Mouse (Mus musculus) cerebellum, adult 2 months (tissue): ENCODE results near the gene Rangrf. TPM values are rescaled to one million over a fixed set of nuclear protein-coding genes. Genes with fewer than 3 reads are reported as not detected.

Source experiments
- DNase-seq, 2 experiments: peaks; one replicate each; pipeline ENCODE4 v3.0.0; 2021
- H3K27ac ChIP-seq: fragments of 200-500 bp; 2 replicates; pipeline ENCODE4 v1.5.1; 2012; ENCODE audit warnings: low read length, control low read depth, inconsistent platforms; ENCODE audit not compliant: insufficient read depth
- H3K27me3 ChIP-seq: fragments of 200-500 bp; 2 replicates; pipeline ENCODE4 v1.6.1; 2012; ENCODE audit warnings: inconsistent platforms, mild to moderate bottlenecking, low read length, moderate library complexity; ENCODE audit not compliant: control insufficient read depth, insufficient read depth
- H3K4me1 ChIP-seq: fragments of 200-500 bp; 2 replicates; pipeline ENCODE4 v1.6.1; 2011; ENCODE audit warnings: low read length; ENCODE audit not compliant: control insufficient read depth, insufficient read depth
- H3K4me3 ChIP-seq: fragments of 200-500 bp; replicated peaks from 2 replicates; pipeline ENCODE3; 2011; ENCODE audit warnings: mild to moderate bottlenecking, low read depth, low read length, control low read depth; ENCODE audit not compliant: insufficient read depth
- CTCF ChIP-seq: fragments of 200-500 bp; IDR thresholded peaks from 2 replicates; pipeline ENCODE4 v1.5.1; 2011; ENCODE audit warnings: low read depth, mild to moderate bottlenecking, control low read depth, low read length, moderate library complexity, borderline replicate concordance; ENCODE audit not compliant: insufficient read depth
- POLR2A ChIP-seq: fragments of 200-500 bp; IDR thresholded peaks from 2 replicates; pipeline ENCODE4 v1.6.1; 2011; ENCODE audit warnings: low read length, control low read depth, borderline replicate concordance; ENCODE audit not compliant: insufficient read depth
- WGBS: fragments of 180-500 bp; shearing (Covaris S2); methylation state at CpG from one replicate; pipeline ENCODE4 v1.1.7; 2018; 5-methylcytosine and 5-hydroxymethylcytosine counted together
- polyA plus RNA-seq: library from polyadenylated mRNA; depleted of rRNA; stranded (reverse); fragments of >200 nt; gene quantifications from 2 replicates; pipeline ENCODE4 v1.2.3, GENCODE M21; 2012

Gene Rangrf
- polyA plus RNA-seq, 1 experiment: 55.5 TPM

DNA sequence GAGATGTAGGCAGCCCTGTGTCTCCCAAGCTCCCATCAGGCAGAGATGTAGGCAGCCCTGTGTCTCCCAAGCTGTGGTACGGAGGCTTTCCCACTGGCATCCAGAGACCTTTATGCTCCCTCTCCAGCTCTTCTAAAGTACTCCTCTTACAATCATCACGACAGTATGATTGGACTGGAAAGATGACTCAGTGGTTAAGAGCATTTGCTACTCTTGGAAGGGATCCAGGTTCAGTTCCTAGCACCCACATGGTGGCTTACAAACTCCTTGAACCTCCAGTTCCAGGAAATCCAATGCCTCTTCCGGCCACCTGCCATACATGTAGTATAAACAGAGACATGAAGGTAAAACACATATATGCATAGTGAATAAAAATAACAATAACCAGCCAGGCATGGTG, 13.4 kb downstream of the Rangrf start:
- Histone ChIP-seq H3K4me3 (no peak overlapping the region), H3K27me3 (no peaks in the 10 kb centered on the region), H3K4me1 (no peaks in the 10 kb centered on the region), H3K27ac (no peak overlapping the region)
- TF ChIP-seq POLR2A (no peak), CTCF (no peak)
- 64% methylated on average over 3 of the region's 3 CpGs for WGBS
- DNase-seq: no peak

DNA sequence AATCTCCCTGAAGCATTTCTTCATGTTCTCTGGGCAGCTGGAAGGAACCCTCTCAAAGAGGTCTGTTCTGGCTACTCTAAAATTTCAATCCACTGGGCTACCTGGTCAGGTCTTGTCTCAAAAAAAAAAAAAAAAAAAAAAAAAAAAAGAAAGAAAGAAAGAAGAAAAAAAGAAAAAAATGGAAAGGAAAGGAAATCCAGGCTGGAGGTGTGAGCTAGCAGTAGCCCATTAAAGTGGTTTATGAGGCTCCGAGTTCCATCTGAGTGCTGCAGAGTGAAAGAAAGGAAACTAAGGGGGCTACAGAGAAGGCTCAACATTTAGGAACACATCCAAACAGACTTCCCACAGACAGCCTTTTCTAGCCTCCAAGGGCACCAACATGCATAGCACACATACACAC, 17.0 kb downstream of the Rangrf start:
- 100% methylated on average over 1 of the region's 1 CpGs for WGBS
- no peak overlapping the region for H3K27ac ChIP-seq
- peaks cover 3% of the 10 kb centered on the region; the same call in 1 of the 2 replicates for H3K4me1 ChIP-seq
- no peaks in the 10 kb centered on the region for H3K27me3 ChIP-seq
- no peak overlapping the region for H3K4me3 ChIP-seq
- no peak for TF ChIP-seq CTCF
- TF ChIP-seq POLR2A: no peak
- DNase-seq: no peak

DNA sequence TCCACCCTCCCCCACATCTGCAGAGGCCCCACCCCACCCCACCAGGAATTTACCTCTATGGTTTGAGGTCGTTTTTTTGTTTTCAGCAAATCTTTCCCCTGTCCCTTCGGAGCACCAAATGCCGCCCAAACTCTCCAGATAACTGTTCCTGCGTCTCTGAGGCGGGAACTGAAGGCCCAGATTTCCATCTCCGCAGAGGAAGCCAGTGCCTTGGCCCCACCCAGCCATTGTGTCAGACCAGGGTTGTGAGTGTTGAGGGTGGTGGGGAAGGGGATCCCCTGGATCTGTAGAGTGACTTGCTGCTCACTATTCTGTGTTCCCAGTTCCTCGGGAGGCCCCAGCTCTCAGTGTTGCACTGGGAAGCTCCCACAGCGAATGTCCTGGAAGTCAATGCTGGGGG, 17.7 kb downstream of the Rangrf start, which contains the start of gene Arhgef15:
Arhgef15 (minus strand) TSS at position 173 of the 400 bp plus-strand sequence.
- Histone ChIP-seq H3K4me1 (peaks cover 3% of the 10 kb centered on the region; the same call in 1 of the 2 replicates), H3K4me3 (peak within 1 kb of the TSS; percentile 4), H3K27ac (no peak within 1 kb of the TSS), H3K27me3 (no peaks in the 10 kb centered on the region)
- TF ChIP-seq POLR2A (no peak), CTCF (no peak)
- WGBS: 55% methylated on average over 8 of the region's 8 CpGs
- no peak for DNase-seq

DNA sequence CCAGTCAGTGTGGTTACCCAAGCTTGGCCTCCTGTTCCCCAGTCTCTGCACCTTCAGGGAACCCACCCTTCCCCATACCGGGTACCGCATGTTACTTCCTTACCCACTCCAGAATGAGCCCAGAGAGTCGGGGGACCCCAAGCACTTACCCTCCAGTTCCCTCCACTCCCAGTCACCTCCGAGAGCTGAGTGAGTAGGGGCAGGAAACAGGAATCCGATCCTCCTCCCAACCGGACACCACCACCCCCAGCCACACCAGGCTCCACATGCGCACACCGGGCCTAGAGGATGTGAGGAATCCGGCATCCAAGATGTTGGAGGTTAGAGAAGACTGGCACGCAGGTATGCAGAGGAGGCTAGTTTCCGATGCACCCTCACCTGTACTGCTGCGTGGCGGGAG, 18.3 kb downstream of the Rangrf start:
- H3K4me1 ChIP-seq: peaks cover 3% of the 10 kb centered on the region; the same call in 1 of the 2 replicates
- 52% methylated on average over 13 of the region's 13 CpGs for WGBS
- no peaks in the 10 kb centered on the region for H3K27me3 ChIP-seq
- peak overlapping the region; percentile 4 for H3K4me3 ChIP-seq
- DNase-seq: no peak
- TF ChIP-seq CTCF: no peak
- no peak for TF ChIP-seq POLR2A
- H3K27ac ChIP-seq: no peak overlapping the region

DNA sequence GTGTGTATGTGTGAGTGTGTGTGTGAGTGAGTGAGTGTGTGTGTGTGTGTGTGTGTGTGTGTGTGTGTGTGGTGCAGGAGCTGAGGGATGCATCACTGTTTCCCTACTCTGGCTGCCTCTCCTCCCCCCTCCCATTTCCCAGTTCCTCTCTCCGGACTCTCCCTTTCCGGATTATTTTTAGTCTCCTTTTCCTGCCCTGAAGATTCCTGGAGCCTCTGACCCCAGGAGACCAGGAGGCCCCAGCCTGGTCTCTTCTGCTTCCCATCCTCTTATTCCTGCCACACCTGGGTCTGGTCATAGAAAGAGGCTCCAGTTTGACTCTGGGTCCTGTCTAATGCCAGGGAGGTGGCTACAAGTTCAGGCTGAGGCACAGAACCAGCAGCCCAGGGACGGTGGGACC, 18.9 kb downstream of the Rangrf start:
- H3K27me3 ChIP-seq: no peaks in the 10 kb centered on the region
- no peak overlapping the region for H3K27ac ChIP-seq
- DNase-seq: no peak
- WGBS: 49% methylated on average over 3 of the region's 3 CpGs
- TF ChIP-seq POLR2A (no peak), CTCF (no peak)
- H3K4me3 ChIP-seq: no peak overlapping the region
- peaks cover 3% of the 10 kb centered on the region; the same call in 1 of the 2 replicates for H3K4me1 ChIP-seq

DNA sequence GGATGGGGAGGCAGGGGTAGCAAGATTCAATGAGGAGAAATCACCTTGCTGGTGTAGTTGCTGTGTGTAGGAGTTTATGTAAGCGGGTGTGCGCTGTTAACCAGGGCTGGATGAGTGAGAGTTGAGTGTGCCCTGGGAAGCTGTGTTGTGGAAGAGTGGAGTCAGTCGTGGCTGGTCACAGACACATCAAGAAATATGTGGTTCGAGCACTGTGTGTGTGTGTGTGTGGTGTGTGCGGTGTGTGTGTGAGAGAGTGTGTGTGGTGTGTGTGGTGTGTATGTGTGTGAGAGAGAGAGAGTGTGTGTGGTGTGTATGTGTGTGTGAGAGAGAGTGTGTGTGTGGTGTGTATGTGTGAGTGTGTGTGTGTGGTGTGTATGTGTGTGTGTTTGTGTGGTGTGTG, 19.5 kb downstream of the Rangrf start:
- 72% methylated on average over 5 of the region's 5 CpGs for WGBS
- Histone ChIP-seq H3K27me3 (no peaks in the 10 kb centered on the region), H3K4me3 (no peak overlapping the region), H3K4me1 (peaks cover 3% of the 10 kb centered on the region; the same call in 1 of the 2 replicates), H3K27ac (no peak overlapping the region)
- DNase-seq: no peak
- no peak for TF ChIP-seq CTCF
- TF ChIP-seq POLR2A: no peak

DNA sequence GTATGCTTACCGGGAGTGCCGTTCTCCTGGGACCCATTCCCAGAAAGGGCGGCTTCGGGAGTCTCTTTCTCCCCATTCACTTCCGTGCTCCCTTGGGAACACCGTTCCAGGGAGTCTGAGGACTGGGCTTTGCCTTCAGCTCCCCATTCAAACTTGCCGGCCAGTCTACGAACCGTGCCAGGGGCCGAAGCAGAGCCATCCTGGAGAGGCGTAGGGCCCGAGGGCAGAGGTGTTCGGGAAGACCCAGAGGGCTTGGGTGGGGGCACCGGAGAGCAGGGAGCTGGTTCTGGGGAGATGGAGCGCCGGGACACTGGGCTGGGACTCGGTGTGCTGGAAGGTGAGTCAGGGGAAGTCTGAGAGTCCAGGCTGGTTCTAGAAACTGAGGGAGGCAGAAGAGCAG, 20.6 kb downstream of the Rangrf start:
- no peak overlapping the region for H3K27ac ChIP-seq
- no peaks in the 10 kb centered on the region for H3K27me3 ChIP-seq
- H3K4me1 ChIP-seq: peaks cover 3% of the 10 kb centered on the region; the same call in 1 of the 2 replicates
- no peak for DNase-seq
- WGBS: 3% methylated on average over 17 of the region's 17 CpGs
- no peak for TF ChIP-seq POLR2A
- peak overlapping the region; percentile 23 for H3K4me3 ChIP-seq

DNA sequence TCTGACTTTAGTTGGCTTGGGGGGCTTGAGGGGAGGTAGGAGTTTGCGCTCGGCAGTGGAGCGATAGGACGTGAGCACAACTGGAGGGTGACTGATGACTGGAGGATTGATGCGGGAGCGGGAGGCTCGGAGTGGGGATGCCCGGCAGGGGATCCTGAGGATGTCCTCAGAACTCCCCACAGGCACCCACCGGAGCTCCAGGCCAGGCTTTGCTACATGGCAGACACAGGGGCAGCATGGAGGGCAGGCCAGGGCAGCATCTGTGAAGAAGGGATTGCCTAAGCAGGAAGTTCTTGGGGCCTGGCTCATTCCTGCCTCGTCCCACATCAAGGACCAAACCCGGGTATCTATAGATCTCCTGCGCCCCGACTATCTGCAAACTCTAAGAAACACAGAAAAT, 21.1 kb downstream of the Rangrf start:
- Histone ChIP-seq H3K4me3 (no peak overlapping the region), H3K27ac (no peak overlapping the region), H3K27me3 (no peaks in the 10 kb centered on the region), H3K4me1 (peaks cover 3% of the 10 kb centered on the region; the same call in 1 of the 2 replicates)
- TF ChIP-seq POLR2A (no peak), CTCF (no peak)
- WGBS: 28% methylated on average over 13 of the region's 13 CpGs
- DNase-seq: no peak
